Mouse (Mus musculus) forebrain, postnatal 0 days (tissue): ENCODE results near the gene Lrp2. TPM values are rescaled to one million over a fixed set of nuclear protein-coding genes. Genes with fewer than 3 reads are reported as not detected.

Experiments used
- ATAC-seq: fragments of 200-750 bp; cut with Nextera tagmentation; 2 replicates; pipeline ENCODE4 v1.8.0; 2017; ENCODE audit warnings: mild to moderate bottlenecking, moderate library complexity
- DNase-seq: peaks from one replicate; pipeline ENCODE4 v3.0.0-alpha.2; 2015
- H3K27ac ChIP-seq: fragments of 300-500 bp; sonication (generic); 2 replicates; pipeline ENCODE4 v1.5.1; 2014; ENCODE audit warnings: low read depth, mild to moderate bottlenecking, antibody characterized with exemption, low read length, moderate library complexity, mixed read lengths
- H3K27me3 ChIP-seq: fragments of 300-500 bp; sonication (generic); 2 replicates; pipeline ENCODE4 v1.6.1; 2014; ENCODE audit warnings: mild to moderate bottlenecking, low read length, mixed read lengths; ENCODE audit not compliant: insufficient read depth
- H3K36me3 ChIP-seq: fragments of 300-500 bp; sonication (generic); 2 replicates; pipeline ENCODE4 v1.6.1; 2014; ENCODE audit warnings: mild to moderate bottlenecking, moderate library complexity; ENCODE audit not compliant: insufficient read depth
- H3K4me1 ChIP-seq: fragments of 300-500 bp; sonication (generic); 2 replicates; pipeline ENCODE4 v1.6.1; 2014; ENCODE audit warnings: antibody characterized with exemption; ENCODE audit not compliant: insufficient read depth
- H3K4me2 ChIP-seq: fragments of 300-500 bp; sonication (generic); 2 replicates; pipeline ENCODE4 v1.6.1; 2014; ENCODE audit warnings: low read depth, mild to moderate bottlenecking, moderate library complexity
- H3K4me3 ChIP-seq: fragments of 300-500 bp; sonication (generic); 2 replicates; pipeline ENCODE4 v1.5.1; 2014; ENCODE audit warnings: low read depth, low read length, mixed read lengths
- H3K9ac ChIP-seq: fragments of 300-500 bp; sonication (generic); 2 replicates; pipeline ENCODE4 v1.6.1; 2014; ENCODE audit warnings: mild to moderate bottlenecking
- H3K9me3 ChIP-seq: fragments of 300-500 bp; sonication (generic); 2 replicates; pipeline ENCODE4 v1.6.1; 2016; ENCODE audit warnings: low read length
- CTCF ChIP-seq: sonication (generic); IDR thresholded peaks from 2 replicates; pipeline ENCODE4 v1.5.1; 2016; ENCODE audit warnings: antibody characterized with exemption, control low read depth, low read depth
- WGBS: fragments of 180-500 bp; shearing (Covaris S2); extraction: QIAGEN DNeasy Blood & Tissue Kit; methylation state at CpG from one replicate; pipeline ENCODE4 v1.1.7; 2014; 5-methylcytosine and 5-hydroxymethylcytosine counted together
- polyA plus RNA-seq: library from polyadenylated mRNA; unstranded; fragments of >200 nt; fragmentation: Nextera tagmentation; extraction: Ambion mirVana; gene quantifications from 2 replicates; pipeline ENCODE4 v1.2.1, GENCODE M21; 2015
- total RNA-seq: library from RNA; depleted of rRNA; stranded (reverse); fragments of >200 nt; gene quantifications from 2 replicates; pipeline ENCODE4 v1.2.3, GENCODE M21; 2014

Gene Lrp2
- total and polyA plus RNA-seq, 2 experiments from 2014 or later: 0.15 to 1.3 TPM

DNA sequence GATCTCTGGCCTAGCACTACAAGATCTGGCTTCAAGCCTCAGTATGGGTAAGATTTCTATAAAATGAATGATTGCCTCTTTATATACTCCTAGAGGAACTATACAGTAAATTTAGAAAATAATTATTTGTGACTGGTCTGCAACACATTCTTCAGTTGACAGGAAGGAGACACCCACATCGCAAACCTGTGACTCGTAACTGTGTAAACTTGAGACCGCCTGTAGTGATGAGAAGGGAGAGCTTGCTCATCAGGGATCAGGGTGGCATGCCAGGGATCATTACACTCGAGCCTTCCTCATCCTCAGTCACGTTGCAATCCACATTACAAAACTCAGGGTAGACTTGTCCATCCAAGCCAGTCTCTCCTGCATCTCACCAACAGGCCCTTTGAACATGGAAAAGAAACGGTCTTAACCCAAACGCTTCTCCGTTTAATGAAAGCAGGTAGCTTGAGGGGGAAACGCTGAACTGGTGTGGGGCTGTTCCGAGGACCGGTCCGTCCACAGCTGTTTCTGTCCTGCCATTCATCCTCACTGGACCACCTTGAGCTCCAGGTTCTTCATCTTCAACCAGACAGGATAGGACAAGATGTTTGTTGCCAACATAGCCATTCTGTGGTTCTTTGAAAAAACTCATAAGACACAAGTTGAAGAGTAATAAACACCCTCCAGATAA lies 189.0 kb downstream of the Lrp2 start:
- Histone ChIP-seq H3K4me3 (no peak overlapping the region), H3K27me3 (no peaks in the 10 kb centered on the region), H3K36me3 (no peaks in the 10 kb centered on the region), H3K9ac (no peak overlapping the region), H3K4me1 (no peaks in the 10 kb centered on the region), H3K4me2 (no peak overlapping the region), H3K27ac (no peak overlapping the region), H3K9me3 (no peaks in the 10 kb centered on the region)
- ATAC-seq (no peak), DNase-seq (no peak)
- WGBS: 92% methylated on average over 12 of the region's 12 CpGs
- TF ChIP-seq CTCF: no peak

DNA sequence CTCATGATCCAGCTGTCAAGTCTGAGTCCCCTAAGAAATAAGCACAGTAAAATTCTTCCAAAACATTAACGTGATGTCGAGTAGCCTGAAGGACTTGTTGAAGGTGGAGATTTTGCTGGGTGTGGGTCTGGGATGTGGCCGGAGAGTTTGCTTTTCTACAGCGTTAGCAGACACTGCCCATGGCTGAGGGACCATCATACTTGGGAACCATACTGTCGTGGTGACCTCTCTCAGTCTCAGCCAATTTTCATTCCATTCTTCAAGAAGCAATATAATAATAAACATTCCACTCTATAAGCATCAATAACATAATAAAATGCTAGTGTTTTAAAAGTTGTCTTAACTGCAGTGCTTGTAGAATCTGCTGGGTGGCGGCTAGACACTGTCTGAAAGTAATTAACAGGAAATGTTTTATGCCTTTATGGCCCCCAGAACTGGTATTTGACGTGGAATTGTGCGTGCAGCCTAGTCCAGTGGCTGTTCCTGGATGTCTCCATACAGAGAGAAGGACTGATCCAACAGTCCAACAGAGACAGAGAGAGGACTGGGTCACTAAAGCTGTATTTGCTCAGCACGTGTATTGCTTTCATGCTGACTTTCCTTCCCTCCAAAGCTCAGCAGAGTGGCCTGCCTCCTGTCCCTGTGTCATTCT lies 190.1 kb downstream of the Lrp2 start:
- 82% methylated on average over 9 of the region's 9 CpGs for WGBS
- H3K9me3 ChIP-seq: no peaks in the 10 kb centered on the region
- H3K4me2 ChIP-seq: no peak overlapping the region
- DNase-seq (no peak), ATAC-seq (no peak)
- H3K4me3 ChIP-seq: no peak overlapping the region
- H3K36me3 ChIP-seq: no peaks in the 10 kb centered on the region
- no peak overlapping the region for H3K9ac ChIP-seq
- H3K27ac ChIP-seq: no peak overlapping the region
- no peaks in the 10 kb centered on the region for H3K27me3 ChIP-seq
- TF ChIP-seq CTCF: no peak
- H3K4me1 ChIP-seq: no peaks in the 10 kb centered on the region

DNA sequence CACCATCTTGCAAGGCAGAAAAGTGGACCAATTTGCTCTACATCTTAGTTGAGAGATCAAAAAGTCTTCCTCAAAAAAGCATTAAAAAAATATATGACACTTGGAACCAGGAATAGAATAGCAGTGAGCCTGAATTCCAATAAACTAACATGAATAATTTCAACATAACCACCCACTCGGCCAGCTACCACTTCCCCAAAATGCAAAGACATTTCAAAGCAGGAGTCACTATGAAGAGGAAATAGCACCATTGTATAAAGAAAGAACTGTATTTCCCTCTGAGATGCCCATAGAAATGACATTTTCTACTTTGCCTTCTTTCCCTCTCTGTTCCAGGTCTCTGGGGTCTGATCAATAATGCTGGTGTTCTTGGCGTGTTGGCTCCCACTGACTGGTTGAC lies 191.9 kb downstream of the Lrp2 start:
- DNase-seq: no peak
- no peak overlapping the region for H3K4me2 ChIP-seq
- no peak overlapping the region for H3K9ac ChIP-seq
- no peak for TF ChIP-seq CTCF
- no peaks in the 10 kb centered on the region for H3K4me1 ChIP-seq
- H3K36me3 ChIP-seq: no peaks in the 10 kb centered on the region
- ATAC-seq: no peak
- H3K4me3 ChIP-seq: no peak overlapping the region
- H3K27me3 ChIP-seq: no peaks in the 10 kb centered on the region
- 94% methylated on average over 2 of the region's 2 CpGs for WGBS
- no peaks in the 10 kb centered on the region for H3K9me3 ChIP-seq
- H3K27ac ChIP-seq: no peak overlapping the region

DNA sequence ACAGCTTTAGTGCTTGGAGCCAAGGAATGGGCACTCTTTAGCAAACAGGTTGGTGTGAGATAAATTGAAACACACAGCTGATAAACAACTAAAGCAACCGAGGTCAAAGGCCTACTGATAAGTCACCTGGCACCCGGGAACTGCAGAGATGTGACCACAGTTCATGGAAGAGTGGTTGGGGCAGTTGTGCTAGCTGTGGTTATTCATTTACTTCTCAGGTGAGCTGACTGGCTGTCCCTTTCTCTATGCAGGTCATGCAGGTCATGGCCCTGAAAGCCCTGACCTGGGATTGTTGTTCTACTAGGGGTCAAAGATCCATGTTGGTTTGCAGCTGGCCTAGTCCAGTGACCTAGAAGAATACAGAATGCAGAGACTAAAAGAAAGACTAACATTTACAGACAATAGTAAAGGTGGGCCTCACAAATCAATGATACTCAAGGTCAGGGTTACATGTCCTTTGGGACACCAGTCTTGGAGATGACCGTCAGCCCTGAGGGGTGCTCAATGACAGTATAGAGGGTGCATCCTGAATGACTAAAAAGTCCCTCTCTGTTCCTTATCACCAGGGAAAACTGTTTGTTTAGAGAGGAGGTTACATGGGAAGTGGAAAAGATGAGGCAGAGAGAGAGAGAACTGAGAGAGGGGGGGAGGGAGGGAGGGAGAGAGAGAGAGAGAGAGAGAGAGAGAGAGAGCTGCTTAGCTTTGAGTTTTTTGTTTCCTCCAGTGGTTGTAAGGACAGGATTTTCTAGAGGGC lies 199.6 kb downstream of the Lrp2 start:
- no peak overlapping the region for H3K9ac ChIP-seq
- no peak for ATAC-seq

DNA sequence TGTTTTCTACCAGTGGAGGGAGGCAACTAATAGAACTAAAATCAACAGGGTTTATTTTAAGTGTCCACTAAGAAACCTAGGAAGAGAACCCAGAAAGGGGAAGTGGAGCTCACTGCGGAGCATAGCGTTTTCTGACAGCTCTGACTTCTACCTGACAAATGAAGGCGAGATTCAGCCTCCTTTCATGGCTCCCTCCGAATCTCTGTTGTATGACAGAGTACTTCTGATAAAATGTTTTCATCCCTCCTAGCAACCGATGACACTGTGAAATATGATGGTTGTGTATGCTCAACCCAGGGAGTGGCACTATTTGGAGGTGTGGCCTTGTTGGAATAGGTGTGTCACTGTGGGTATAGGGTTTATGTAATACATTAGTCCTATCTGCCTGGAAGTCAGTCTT lies 203.0 kb downstream of the Lrp2 start:
- H3K27me3 ChIP-seq: no peaks in the 10 kb centered on the region
- ATAC-seq (no peak), DNase-seq (no peak)
- TF ChIP-seq CTCF: no peak
- H3K4me2 ChIP-seq: no peak overlapping the region
- H3K9ac ChIP-seq: no peak overlapping the region
- no peak overlapping the region for H3K4me3 ChIP-seq
- H3K9me3 ChIP-seq: no peaks in the 10 kb centered on the region
- 96% methylated on average over 5 of the region's 5 CpGs for WGBS
- no peak overlapping the region for H3K27ac ChIP-seq
- H3K36me3 ChIP-seq: no peaks in the 10 kb centered on the region
- H3K4me1 ChIP-seq: no peaks in the 10 kb centered on the region

More for the DNA sequence above, 199.6 kb downstream of the Lrp2 start:
- no peaks in the 10 kb centered on the region for H3K27me3 ChIP-seq
- no peak overlapping the region for H3K4me3 ChIP-seq
- H3K9me3 ChIP-seq: no peaks in the 10 kb centered on the region
- no peak overlapping the region for H3K27ac ChIP-seq
- H3K36me3 ChIP-seq: no peaks in the 10 kb centered on the region
- H3K4me2 ChIP-seq: no peak overlapping the region
- 89% methylated on average over 3 of the region's 3 CpGs for WGBS
- no peaks in the 10 kb centered on the region for H3K4me1 ChIP-seq
- TF ChIP-seq CTCF: no peak
- no peak for DNase-seq

DNA sequence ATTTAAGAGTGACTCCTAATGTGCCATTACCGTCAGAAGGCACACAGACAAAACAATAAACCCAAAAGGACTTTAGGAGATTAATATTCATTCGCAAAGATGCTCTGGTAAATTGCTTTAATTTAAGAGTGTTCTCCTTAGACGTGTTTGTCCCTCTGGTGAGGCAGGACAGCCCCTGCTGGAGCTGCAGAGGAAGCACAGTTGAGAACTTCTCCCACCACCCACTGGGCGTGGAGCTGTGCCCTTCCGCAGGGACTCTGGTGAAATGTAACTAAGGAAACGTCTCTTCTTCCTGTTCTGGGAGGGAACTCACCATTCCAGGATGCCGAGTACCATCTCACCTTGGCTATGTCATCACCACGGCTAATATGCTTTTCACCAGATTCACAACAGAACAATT lies 204.1 kb downstream of the Lrp2 start:
- WGBS: 52% methylated on average over 8 of the region's 8 CpGs
- H3K9me3 ChIP-seq: no peaks in the 10 kb centered on the region
- no peaks in the 10 kb centered on the region for H3K27me3 ChIP-seq
- no peak overlapping the region for H3K4me2 ChIP-seq
- no peaks in the 10 kb centered on the region for H3K36me3 ChIP-seq
- no peaks in the 10 kb centered on the region for H3K4me1 ChIP-seq
- DNase-seq (no peak), ATAC-seq (no peak)
- no peak overlapping the region for H3K27ac ChIP-seq
- peak; percentile 42 for TF ChIP-seq CTCF
- no peak overlapping the region for H3K9ac ChIP-seq
- H3K4me3 ChIP-seq: no peak overlapping the region

DNA sequence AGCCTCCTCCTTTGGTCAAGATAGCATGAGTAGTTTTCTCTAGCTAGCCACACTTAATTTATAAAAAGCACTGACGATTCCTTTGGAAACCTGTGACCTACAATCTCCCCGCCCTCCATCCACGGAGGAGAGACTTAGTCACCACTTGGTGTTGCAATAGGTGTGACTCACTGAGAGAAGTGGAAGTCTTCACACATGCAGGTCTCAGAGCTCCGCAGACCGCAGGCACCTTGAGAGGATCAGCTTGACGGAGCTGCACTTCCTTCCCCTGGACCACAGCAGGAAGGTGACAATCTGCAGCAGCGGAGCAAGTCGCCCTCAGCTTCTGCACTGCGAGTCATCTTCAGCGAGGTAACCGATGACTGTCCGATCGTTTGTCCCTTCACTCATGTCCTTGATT lies 205.6 kb downstream of the Lrp2 start, which contains the start of gene Dhrs9:
Gene Dhrs9 (plus strand): TSS at position 165 of the 400 bp plus-strand sequence.
- no peaks in the 10 kb centered on the region for H3K4me1 ChIP-seq
- no peak within 1 kb of the TSS for H3K9ac ChIP-seq
- no peak within 1 kb of the TSS for H3K4me2 ChIP-seq
- H3K9me3 ChIP-seq: no peaks in the 10 kb centered on the region
- no peak within 1 kb of the TSS for H3K27ac ChIP-seq
- H3K36me3 ChIP-seq: no peaks in the 10 kb centered on the region
- WGBS: 88% methylated on average over 13 of the region's 13 CpGs
- no peak for DNase-seq
- no peak within 1 kb of the TSS for H3K4me3 ChIP-seq
- H3K27me3 ChIP-seq: no peaks in the 10 kb centered on the region
- TF ChIP-seq CTCF: no peak
- no peak for ATAC-seq
